ENCODE assay signal across 14 mouse cellular contexts in the genomic region with DNA sequence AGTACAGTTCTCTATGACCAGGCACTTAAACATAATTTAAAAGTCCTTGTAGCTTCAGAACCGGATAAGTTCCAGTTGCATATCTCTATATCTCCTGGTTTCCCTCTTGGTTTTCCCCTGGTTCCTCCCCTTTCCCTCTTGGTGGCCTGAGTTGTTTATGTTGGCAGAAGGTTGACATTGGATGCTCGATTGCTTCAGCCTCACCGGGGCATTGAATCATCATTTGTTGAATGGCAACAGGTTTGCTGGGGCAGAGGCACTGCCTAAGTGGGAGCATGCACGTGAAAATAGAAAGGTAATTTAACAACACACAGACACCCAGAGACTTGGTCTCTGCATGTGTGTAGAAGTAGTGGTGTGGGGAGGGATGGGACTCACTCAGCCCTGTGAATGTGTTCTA.
"Had no signal": no experiment of that assay in that cellular context is flagged by ENCODE, and none has a peak within 500 bp of the region (broad histone marks: within the 10 kb centered on the region; RNA-seq: fewer than 3 reads in every experiment).

No protein-coding gene starts in this region.

- H3K4me1 ChIP-seq: limb, embryonic 10.5 days; midbrain, embryonic 13.5 days; stomach, embryonic 15.5 days had no signal

- H3K4me3 ChIP-seq: layer of hippocampus, adult 2 months; left cerebral cortex, adult 2 months; limb, embryonic 10.5 days; midbrain, embryonic 13.5 days; stomach, embryonic 15.5 days had no signal

- H3K27me3 ChIP-seq: midbrain, embryonic 13.5 days; stomach, embryonic 15.5 days had no signal

- H3K27ac ChIP-seq: kidney, postnatal 0 days; layer of hippocampus, adult 2 months; left cerebral cortex, adult 2 months; limb, embryonic 10.5 days; liver, embryonic 14.5 days; midbrain, embryonic 13.5 days; stomach, embryonic 15.5 days had no signal

- DNase-seq: kidney, adult 9 months; kidney, postnatal 4 days; lung, adult 2 months; lung, postnatal 14 days; right cerebral cortex, postnatal 14 days; thymus, adult 2 months; thymus, postnatal 36 days had no signal
